Mouse (Mus musculus) cerebellum, postnatal 14 days (tissue): ENCODE measurements around the gene Ptch1.

Source experiments
- DNase-seq, 2 experiments: peaks; one replicate each; pipeline ENCODE4 v3.0.0; 2021; ENCODE audit warnings: mixed read lengths in 2 of 2

Ptch1 gene

GRCm38 (mm10) chr13:63534981-63535380, 38.4 kb downstream of the Ptch1 start:
- no peak for DNase-seq

- no peak for DNase-seq
Observed at GRCm38 (mm10) chr13:63530857-63531256, 42.5 kb downstream of the Ptch1 start.

- DNase-seq = no peak
Observed at GRCm38 (mm10) chr13:63530371-63530764, 43.0 kb downstream of the Ptch1 start.

- no peak for DNase-seq
Observed at GRCm38 (mm10) chr13:63529602-63530370, 43.6 kb downstream of the Ptch1 start.

- DNase-seq = no peak
Observed at GRCm38 (mm10) chr13:63528852-63529251, 44.5 kb downstream of the Ptch1 start.

GRCm38 (mm10) chr13:63528164-63528675, 45.2 kb downstream of the Ptch1 start:
- DNase-seq = peak; percentile 49 to 55

- no peak for DNase-seq
Observed at GRCm38 (mm10) chr13:63525571-63526197, 47.7 kb downstream of the Ptch1 start.

- peak; percentile 78 to 85 for DNase-seq
Observed at GRCm38 (mm10) chr13:63524608-63525570, 48.5 kb downstream of the Ptch1 start.

- peak in 1 of 2 experiments; percentile 44 for DNase-seq
Observed at GRCm38 (mm10) chr13:63524061-63524460, 49.3 kb downstream of the Ptch1 start.

- DNase-seq = no peak
Observed at GRCm38 (mm10) chr13:63522832-63523231, 50.6 kb downstream of the Ptch1 start.

GRCm38 (mm10) chr13:63520110-63520509, 53.3 kb downstream of the Ptch1 start:
- DNase-seq = no peak

GRCm38 (mm10) chr13:63516535-63516934, 56.9 kb downstream of the Ptch1 start:
- no peak for DNase-seq

GRCm38 (mm10) chr13:63515542-63515941, 57.9 kb downstream of the Ptch1 start:
- DNase-seq = no peak

GRCm38 (mm10) chr13:63514931-63515360, 58.5 kb downstream of the Ptch1 start:
- DNase-seq = no peak

GRCm38 (mm10) chr13:63513374-63514098, 59.9 kb downstream of the Ptch1 start:
- peak; percentile 42 to 46 for DNase-seq

- no peak for DNase-seq
Observed at GRCm38 (mm10) chr13:63512411-63512810, 61.0 kb downstream of the Ptch1 start.

GRCm38 (mm10) chr13:63507821-63508220, 65.6 kb downstream of the Ptch1 start:
- DNase-seq = no peak

- no peak for DNase-seq
Observed at GRCm38 (mm10) chr13:63507001-63507556, 66.3 kb downstream of the Ptch1 start.

GRCm38 (mm10) chr13:63506364-63506763, 67.0 kb downstream of the Ptch1 start:
- DNase-seq = no peak

- no peak for DNase-seq
Observed at GRCm38 (mm10) chr13:63502391-63502790, 71.0 kb downstream of the Ptch1 start.

GRCm38 (mm10) chr13:63499489-63499888, 73.9 kb downstream of the Ptch1 start:
- no peak for DNase-seq
